Mouse (Mus musculus) brain, embryonic 14.5 days (tissue): Measurements from ENCODE around the gene Ascc1. TPM values are rescaled to one million over a fixed set of nuclear protein-coding genes. Genes with fewer than 3 reads are reported as not detected.

ENCODE experiments used
- DNase-seq: peaks from one replicate; pipeline ENCODE4 v3.0.0-alpha.2; 2011; ENCODE audit warnings: low read depth
- CTCF ChIP-seq: fragments of 200-500 bp; IDR thresholded peaks from 2 replicates; pipeline ENCODE4 v1.5.1; 2012; ENCODE audit warnings: inconsistent platforms, mild to moderate bottlenecking, moderate library complexity, borderline replicate concordance; ENCODE audit not compliant: insufficient read depth, insufficient read length; ENCODE audit errors: extremely low read depth
- POLR2A ChIP-seq: fragments of 200-500 bp; IDR thresholded peaks from 2 replicates; pipeline ENCODE4 v1.6.1; 2012; ENCODE audit warnings: mild to moderate bottlenecking, inconsistent platforms, borderline replicate concordance; ENCODE audit not compliant: poor library complexity, insufficient read depth, insufficient read length, severe bottlenecking; ENCODE audit errors: extremely low read depth
- polyA plus RNA-seq: library from polyadenylated mRNA; depleted of rRNA; stranded (reverse); fragments of >200 nt; gene quantifications from 2 replicates; pipeline ENCODE4 v1.2.3, GENCODE M21; 2012

The Ascc1 gene
- polyA plus RNA-seq, 1 experiment: 36.3 TPM

DNA sequence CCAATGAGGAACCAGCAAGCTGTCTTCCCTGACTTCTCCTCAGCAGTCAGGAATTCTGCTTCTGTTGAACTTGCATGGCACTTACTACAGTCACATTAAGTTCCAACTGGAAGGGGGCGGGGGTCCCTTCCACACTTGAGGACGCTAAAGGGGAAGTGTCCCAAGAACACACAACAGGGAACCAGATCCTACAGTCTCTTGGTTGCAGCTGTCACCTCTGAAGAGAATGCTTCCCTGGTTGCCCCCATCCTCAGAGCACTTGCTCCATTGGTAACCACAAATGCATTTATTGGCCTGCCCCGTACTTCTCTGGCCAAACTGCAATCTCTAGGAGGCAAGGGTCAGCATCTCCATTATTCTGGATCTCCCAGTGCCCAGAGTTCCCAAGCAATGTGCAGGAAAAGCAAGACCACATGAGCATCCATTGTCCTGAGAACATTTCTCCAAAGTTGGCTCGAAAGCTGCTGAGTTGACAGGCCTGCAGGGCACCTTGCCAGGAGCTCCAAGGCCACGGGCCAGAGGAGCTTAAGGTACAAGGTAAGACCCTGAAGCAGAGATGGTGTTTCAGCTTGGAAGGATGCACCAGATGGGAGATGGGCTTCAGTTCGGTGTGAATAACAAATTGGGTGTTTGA, 35.2 kb upstream of the Ascc1 start:
- DNase-seq: no peak
- no peak for TF ChIP-seq CTCF
- no peak for TF ChIP-seq POLR2A

DNA sequence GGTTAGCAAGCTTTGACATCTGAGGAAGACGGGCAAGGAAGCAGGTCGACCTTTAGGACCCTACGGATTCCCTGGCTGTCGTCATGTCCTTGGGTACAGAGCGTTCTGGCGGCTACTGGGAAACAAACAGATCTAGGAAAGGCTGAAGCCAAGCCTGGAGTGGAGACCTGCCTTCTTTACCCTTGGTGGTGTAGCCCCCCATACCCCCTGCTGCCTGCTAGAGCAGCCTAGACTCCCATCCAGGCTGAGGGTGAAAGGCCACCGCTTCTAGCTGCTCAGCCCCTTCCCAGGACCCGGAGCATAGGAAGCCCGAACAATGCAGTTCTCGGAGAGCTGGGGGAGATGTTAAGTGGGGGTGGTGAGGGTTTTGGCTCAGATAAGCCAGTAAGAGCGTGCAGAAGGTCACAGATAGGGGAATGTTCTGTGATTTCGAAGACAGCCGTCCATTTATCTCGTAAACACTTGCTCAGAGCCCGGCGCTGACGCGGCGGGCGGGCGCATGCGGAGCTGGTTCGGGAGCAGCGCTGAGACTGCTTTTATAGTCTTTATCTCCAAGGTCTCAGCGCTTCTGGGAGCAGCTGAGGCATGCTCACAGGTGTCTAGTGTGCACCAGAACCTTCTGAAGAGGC, 32.7 kb upstream of the Ascc1 start:
- peak; percentile 90 for DNase-seq
- TF ChIP-seq POLR2A: peak; percentile 46; the same call in 1 of the 2 replicates
- no peak for TF ChIP-seq CTCF

DNA sequence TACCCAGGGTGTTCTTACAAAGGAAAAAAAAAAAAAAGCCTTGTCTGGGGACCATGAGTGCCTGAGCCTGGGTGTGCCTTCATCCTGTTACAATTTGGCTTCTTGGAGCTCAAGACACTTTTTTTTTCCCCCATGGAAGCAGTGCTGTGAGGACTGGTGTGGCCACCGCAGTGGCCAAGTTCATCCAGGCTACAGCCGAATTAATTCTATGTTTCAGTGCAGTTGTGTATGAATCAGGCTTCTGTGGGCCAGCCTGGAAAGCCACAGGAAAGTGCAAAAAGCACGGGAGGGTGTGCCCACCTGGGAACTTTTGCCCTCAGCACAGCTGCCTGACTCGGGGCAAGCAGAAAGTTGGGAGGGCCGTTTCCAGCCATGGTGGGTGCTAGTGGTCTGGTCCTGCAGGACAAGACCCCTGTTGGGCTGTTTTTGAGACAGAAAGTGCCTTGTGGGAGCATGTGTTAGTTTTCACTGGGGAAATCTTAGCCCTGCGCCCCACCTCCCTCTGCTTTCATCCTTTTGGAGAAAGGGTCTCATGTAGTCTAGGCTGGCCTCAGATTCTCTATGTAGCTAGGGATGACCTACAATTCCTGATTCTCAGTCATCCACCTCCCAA, 32.0 kb upstream of the Ascc1 start:
- DNase-seq: no peak
- no peak for TF ChIP-seq POLR2A

DNA sequence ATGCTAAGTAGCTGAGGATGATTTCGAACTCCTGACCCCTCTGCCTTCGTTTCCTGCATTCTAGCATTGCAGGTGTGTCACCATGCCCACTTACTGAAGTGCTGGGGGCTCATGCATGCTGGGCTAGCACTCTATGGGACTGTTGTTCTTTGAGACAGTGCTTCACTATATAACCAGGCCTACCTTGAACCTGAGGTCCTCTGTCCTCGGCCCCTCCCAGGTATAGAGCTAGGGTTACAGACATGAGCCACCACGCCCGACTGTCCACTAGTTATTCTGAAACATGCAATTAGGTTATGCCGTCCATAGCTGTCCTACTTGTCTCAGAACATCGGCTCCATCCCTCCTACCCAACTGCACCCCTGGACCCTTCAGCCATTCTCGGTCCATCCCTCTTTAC, 30.8 kb upstream of the Ascc1 start:
- TF ChIP-seq POLR2A: no peak
- no peak for TF ChIP-seq CTCF
- DNase-seq: no peak

DNA sequence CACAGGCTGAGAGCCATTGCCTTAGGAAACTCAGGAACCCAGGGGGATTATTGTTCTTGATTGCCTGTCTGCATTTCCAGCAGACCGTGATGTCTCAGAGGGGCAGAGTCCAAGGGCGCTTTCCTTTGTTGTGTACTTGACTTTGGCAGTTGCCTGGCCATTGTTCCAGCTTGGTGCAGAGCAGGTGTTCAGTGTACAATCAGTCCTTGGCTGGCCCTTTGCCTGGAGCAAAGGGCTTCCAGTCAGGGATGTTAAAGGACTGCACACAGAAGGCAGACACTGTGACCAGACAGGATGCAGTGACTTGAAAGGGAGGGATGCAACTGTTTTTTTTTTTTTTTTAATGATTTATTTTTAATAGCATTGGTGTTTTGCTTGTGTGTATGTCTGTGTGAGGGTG, 30.1 kb upstream of the Ascc1 start:
- DNase-seq: no peak
- TF ChIP-seq CTCF (no peak), POLR2A (no peak)

DNA sequence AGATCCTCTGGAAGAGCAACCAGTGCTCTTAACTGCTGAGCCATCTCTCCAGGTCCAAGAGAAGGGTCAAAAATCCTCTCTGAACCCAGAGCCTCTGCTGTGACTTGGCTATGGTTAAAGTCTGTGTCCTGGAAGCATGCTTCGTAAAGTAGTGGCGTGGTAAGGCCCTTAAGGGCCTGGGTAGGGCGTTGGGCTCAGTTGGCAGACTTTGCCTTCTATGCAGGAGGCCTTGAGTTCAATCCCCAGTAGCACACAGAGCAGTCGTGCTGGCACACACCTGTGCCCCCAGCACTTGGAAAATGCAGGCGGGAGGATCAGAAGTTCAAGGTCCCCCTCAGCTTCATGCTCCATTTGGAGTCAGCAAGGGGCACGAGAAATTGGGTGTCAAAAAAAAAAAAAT, 29.6 kb upstream of the Ascc1 start:
- DNase-seq: no peak
- TF ChIP-seq POLR2A (no peak), CTCF (no peak)

DNA sequence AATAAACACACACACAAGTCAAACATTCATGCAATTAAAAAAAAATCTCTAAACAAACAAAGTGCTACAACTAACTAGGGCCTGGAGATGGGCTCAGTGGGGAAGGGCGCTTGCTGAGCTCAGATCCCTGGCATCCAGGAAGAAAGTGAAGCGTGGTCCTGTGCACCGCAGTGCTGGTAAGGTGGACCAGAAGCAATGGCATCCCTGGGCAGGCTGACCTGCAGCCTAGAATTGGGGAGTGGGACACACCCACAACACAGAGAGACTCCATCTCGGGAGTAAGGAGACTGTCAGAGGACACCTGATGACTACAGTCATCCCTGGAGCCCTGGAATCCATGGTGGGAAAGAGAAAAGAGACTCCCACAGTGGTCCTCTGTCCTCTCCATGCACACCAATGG, 29.2 kb upstream of the Ascc1 start:
- DNase-seq: no peak
- TF ChIP-seq CTCF: no peak
- no peak for TF ChIP-seq POLR2A

DNA sequence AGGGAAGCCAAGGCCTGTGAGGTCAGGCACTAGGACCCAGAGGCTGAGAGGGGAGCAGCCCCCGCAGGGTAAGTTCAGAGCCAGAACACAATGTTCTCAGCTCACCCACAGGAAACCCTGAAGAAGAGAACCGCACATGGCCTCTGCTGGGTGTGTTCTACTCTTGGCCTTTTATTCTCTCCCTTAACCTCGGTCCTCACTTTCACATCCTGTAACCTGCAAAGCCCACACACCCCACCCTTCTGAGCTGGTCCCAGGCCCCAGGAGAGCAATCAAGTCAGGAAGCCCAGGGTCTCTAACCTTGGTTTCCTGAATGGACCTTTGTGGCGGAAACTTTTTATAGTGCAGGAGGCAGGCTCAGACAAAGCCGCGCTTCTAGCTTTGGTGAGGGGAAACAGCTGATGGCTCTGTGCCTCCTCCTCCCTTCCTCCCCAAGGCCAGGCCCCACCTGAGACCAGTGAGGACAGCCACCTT, 28.4 kb upstream of the Ascc1 start:
- DNase-seq: no peak
- TF ChIP-seq POLR2A: no peak
- TF ChIP-seq CTCF: no peak

DNA sequence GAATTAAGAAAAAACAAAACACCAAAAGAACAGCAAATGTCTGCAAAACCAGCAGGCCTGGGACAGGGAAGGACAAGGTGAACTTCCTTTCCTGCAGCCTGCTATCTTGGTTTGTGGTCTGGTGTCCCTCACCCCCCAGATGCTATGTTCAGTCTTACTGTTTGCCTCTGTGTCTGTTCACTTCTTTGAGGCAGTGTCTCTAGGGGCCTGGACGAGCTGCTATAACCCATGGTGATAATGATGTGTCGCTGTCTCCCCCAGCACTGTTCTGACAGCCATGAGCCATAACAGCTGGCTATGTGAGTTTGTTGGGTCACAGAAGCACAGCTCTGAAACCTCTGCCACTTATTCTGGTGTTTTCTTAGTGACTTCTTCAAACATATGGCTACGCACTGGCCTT, 27.8 kb upstream of the Ascc1 start:
- DNase-seq: no peak
- TF ChIP-seq POLR2A (no peak), CTCF (no peak)

DNA sequence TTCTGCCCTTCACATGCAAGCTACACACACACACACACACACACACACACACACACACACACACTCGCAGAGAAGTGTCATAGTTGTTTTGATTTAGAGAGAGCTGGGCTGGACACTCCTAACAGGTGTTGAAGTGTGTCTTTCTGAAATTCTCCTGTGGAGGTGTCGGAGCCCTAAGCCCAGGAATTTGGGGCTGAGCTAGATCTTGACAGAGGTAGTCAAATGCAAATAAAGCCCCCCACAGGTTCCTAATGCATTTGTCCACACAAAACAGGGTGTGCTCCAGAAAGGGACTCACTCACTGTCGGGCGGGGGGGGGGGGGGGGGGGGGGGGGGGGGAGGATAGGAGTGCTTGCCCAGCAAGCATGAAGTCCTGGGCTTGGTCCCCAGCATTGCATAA, 25.5 kb upstream of the Ascc1 start:
- DNase-seq: no peak
- no peak for TF ChIP-seq POLR2A
- no peak for TF ChIP-seq CTCF

DNA sequence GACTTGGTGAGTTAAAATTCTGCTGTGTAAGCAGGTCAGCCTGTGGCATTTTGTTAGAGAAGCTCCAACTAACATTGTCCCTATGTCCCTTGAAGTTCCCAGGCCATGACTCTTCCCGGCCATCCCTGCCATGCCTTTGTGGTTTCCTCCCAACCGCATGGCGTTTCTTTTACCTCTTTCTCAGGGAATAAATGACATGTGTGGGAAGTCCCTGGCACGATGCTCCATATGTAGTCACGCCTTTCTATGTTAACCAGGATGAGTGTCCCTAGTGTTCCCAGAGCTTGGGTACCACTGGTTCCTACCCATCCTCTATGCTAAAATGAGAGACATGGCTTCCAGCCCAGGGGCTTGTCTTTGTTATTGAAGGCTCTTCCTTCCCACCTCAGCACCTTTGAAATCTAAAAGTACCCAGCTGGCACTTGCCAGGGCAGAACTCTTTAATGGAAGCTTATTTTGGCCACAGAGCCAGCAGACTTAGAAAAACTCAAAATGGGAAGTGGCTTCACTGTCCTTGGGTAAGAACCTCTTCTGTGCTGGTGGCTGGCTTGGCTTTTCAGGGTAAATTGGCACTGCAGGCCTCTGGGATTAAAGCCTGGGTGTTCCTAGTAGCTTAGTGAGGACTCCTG, 24.8 kb upstream of the Ascc1 start:
- DNase-seq: no peak
- no peak for TF ChIP-seq CTCF
